Mouse (Mus musculus) midbrain, embryonic 14.5 days (tissue): ENCODE results near the gene Ssh1. TPM values are rescaled to one million over a fixed set of nuclear protein-coding genes. Genes with fewer than 3 reads are reported as not detected.

Experiments used
- ATAC-seq: fragments of 200-750 bp; cut with Nextera tagmentation; 2 replicates; pipeline ENCODE4 v1.8.0; 2017; ENCODE audit warnings: moderate number of reproducible peaks, moderate library complexity; ENCODE audit not compliant: low FRiP score, low TSS enrichment
- DNase-seq: peaks from one replicate; pipeline ENCODE4 v3.0.0-alpha.2; 2015
- H3K27ac ChIP-seq: fragments of 300-500 bp; sonication (generic); replicated peaks from 2 replicates; pipeline ENCODE4 v1.5.1; 2014; ENCODE audit warnings: mild to moderate bottlenecking, low read depth, low read length, moderate library complexity
- H3K27me3 ChIP-seq: fragments of 300-500 bp; sonication (generic); 2 replicates; pipeline ENCODE4 v1.6.1; 2014; ENCODE audit warnings: low read length, control low read depth, mixed read lengths; ENCODE audit not compliant: control insufficient read depth, insufficient read depth
- H3K36me3 ChIP-seq: fragments of 300-500 bp; sonication (generic); 2 replicates; pipeline ENCODE4 v1.6.1; 2014; ENCODE audit warnings: low read length, control low read depth; ENCODE audit not compliant: control insufficient read depth, insufficient read depth
- H3K4me1 ChIP-seq: fragments of 300-500 bp; sonication (generic); 2 replicates; pipeline ENCODE4 v1.6.1; 2014; ENCODE audit warnings: mild to moderate bottlenecking, antibody characterized with exemption, low read length, control low read depth; ENCODE audit not compliant: control insufficient read depth, insufficient read depth
- H3K4me2 ChIP-seq: fragments of 300-500 bp; sonication (generic); 2 replicates; pipeline ENCODE4 v1.6.1; 2014; ENCODE audit warnings: mild to moderate bottlenecking, low read length, moderate library complexity
- H3K4me3 ChIP-seq: fragments of 300-500 bp; sonication (generic); replicated peaks from 2 replicates; pipeline ENCODE4 v1.5.1; 2014; ENCODE audit warnings: low read depth, low read length
- H3K9ac ChIP-seq: fragments of 300-500 bp; sonication (generic); replicated peaks from 2 replicates; pipeline ENCODE4 v1.6.1; 2014; ENCODE audit warnings: mild to moderate bottlenecking, low read length, moderate library complexity
- H3K9me3 ChIP-seq: fragments of 300-500 bp; sonication (generic); 2 replicates; pipeline ENCODE4 v1.6.1; 2016; ENCODE audit warnings: low read length, control low read depth, mixed read lengths; ENCODE audit not compliant: control insufficient read depth
- WGBS: fragments of 180-500 bp; shearing (Covaris S2); extraction: QIAGEN DNeasy Blood & Tissue Kit; methylation state at CpG from one replicate; pipeline ENCODE4 v1.1.7; 2014; 5-methylcytosine and 5-hydroxymethylcytosine counted together
- polyA plus RNA-seq: library from polyadenylated mRNA; unstranded; fragments of >200 nt; fragmentation: Nextera tagmentation; extraction: Ambion mirVana; gene quantifications from 2 replicates; pipeline ENCODE4 v1.2.1, GENCODE M21; 2014

Gene Ssh1
- polyA plus RNA-seq, 1 experiment from 2014 or later: 22.4 TPM

DNA sequence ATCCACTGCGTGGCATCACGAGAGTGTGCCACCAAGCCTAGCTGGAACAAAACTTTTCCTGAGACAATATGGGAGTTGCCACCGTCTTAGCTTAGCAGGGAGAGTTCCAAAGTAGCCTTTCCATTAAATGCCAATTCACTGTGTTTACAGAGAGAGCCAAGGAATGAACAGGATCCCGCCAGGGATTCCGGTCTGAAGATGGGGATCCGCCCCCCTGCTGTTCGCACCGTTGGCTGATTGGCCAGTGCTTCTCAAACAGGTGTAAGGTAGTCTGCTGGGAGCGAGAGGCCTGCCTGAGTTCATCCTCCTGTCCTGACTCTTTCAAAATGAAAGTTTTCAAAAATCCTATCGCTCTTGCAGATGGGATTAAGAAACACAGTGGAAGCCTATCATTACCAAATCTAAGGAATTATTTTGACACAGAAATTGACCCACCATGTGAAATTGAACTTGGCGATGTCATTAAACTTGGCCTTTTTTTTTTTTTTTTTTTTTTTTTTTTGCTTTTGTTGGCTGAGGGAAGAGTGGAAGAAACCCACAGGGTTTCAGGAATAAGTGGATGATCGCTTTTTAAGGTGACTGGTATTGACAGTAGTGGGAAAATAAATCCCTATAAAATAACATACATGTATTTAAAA, 54.3 kb downstream of the Ssh1 start:
- Histone ChIP-seq H3K9me3 (no peaks in the 10 kb centered on the region), H3K4me2 (no peak overlapping the region), H3K36me3 (peaks cover 37% of the 10 kb centered on the region), H3K4me3 (no peak overlapping the region), H3K4me1 (0 out of 2 replicates have a peak, but pooled peaks cover 7% of the 10 kb centered on the region), H3K27ac (no peak overlapping the region), H3K9ac (no peak overlapping the region), H3K27me3 (no peaks in the 10 kb centered on the region)
- 43% methylated on average over 12 of the region's 12 CpGs for WGBS
- no peak for ATAC-seq
- no peak for DNase-seq

DNA sequence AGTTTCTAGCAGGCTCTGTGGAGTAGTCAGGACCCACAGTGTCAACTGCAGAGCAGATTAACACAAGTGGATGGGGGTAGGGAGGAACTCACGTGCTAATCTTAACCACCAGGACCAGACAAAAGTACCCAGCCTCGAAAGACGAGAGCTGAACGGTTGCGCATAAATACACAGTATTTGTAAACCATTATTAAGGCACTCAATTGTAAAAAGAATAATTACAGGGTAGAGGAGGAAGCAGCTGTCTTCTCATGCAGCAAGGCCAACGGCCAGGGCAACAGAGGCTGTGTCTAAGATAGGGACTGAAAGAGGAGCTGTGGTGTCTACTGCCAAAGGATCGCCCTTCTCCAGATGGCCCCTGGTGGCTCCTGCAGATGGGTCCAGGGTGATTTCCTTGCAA, 56.0 kb downstream of the Ssh1 start:
- Histone ChIP-seq H3K9me3 (no peaks in the 10 kb centered on the region), H3K27me3 (no peaks in the 10 kb centered on the region), H3K4me2 (no peak overlapping the region), H3K4me3 (no peak overlapping the region), H3K4me1 (0 out of 2 replicates have a peak, but pooled peaks cover 7% of the 10 kb centered on the region), H3K9ac (no peak overlapping the region; the same call in 1 of the 2 replicates), H3K36me3 (peaks cover 26% of the 10 kb centered on the region), H3K27ac (no peak overlapping the region)
- DNase-seq: no peak
- WGBS: 36% methylated on average over 7 of the region's 7 CpGs
- no peak for ATAC-seq

DNA sequence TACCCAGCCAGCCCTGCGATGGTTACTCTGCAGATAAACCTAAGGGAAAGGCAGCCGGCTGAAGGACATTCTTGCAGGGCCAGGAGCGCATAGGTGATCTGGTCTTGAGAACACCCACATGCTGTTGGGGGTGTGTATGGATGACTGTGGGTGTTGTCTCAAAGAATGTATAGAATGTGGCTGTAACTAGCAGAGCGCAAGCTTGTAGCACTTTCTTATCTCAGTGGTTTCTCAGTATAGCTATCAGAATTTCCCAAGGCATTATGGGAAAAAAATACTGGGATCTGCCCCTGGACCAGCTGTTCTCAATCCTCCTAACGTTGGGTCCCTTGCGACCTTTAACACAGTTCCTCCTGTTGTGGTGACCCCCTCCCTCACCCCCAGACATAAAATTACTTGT, 59.8 kb downstream of the Ssh1 start:
- Histone ChIP-seq H3K9me3 (no peaks in the 10 kb centered on the region), H3K36me3 (no peaks in the 10 kb centered on the region), H3K9ac (no peak overlapping the region), H3K4me1 (peaks cover 14% of the 10 kb centered on the region; the same call in 1 of the 2 replicates), H3K27me3 (no peaks in the 10 kb centered on the region), H3K27ac (no peak overlapping the region), H3K4me2 (no peak overlapping the region), H3K4me3 (no peak overlapping the region)
- ATAC-seq: no peak
- 91% methylated on average over 6 of the region's 6 CpGs for WGBS
- no peak for DNase-seq

DNA sequence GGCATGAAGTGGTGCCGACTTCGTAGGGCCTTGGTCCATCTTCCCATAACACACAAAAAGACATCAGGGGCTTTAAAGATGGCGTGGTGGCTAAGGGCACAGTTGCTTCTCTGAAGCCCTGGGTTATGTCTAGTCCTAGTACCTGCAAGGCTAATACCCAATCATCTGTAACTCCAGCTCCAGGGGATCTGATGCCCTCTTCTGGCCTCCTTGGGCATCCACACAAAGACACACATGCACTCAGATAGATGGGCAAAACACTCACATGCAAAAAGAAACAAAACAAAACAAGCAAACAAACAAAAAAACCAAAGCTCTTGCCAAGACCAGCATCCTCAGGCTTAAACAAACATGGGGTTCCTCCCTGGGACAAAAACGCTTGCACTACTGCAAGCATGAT, 60.2 kb downstream of the Ssh1 start:
- H3K27ac ChIP-seq: no peak overlapping the region
- WGBS: 87% methylated on average over 4 of the region's 4 CpGs
- H3K9ac ChIP-seq: no peak overlapping the region
- H3K4me3 ChIP-seq: no peak overlapping the region
- no peak overlapping the region for H3K4me2 ChIP-seq
- H3K4me1 ChIP-seq: peaks cover 14% of the 10 kb centered on the region; the same call in 1 of the 2 replicates
- no peaks in the 10 kb centered on the region for H3K27me3 ChIP-seq
- no peaks in the 10 kb centered on the region for H3K36me3 ChIP-seq
- no peaks in the 10 kb centered on the region for H3K9me3 ChIP-seq
- ATAC-seq (no peak), DNase-seq (no peak)

DNA sequence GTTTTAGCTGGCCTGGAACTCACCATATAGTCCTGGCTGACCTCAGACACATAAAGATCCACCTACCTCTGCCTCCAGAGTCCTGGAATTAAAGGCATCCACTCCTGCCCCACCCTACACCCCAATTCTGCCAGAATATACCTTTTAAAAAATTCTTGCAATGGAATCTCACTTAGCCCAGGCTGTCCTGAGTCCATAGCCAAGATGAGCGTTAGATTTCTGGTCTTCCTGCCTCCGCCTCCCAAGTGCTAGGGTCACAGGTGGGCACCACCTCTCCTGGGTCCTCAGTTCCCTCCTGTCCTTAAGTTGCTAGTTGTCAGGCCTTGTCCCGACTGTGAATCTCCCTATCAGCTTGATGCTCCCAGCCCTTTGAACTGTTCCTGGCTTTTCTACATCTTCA, 61.4 kb downstream of the Ssh1 start:
- Histone ChIP-seq H3K4me1 (peaks cover 7% of the 10 kb centered on the region; the same call in 1 of the 2 replicates), H3K4me3 (no peak overlapping the region), H3K36me3 (no peaks in the 10 kb centered on the region), H3K27ac (no peak overlapping the region), H3K9me3 (no peaks in the 10 kb centered on the region), H3K27me3 (no peaks in the 10 kb centered on the region), H3K9ac (no peak overlapping the region), H3K4me2 (no peak overlapping the region)
- no peak for ATAC-seq
- 78% methylated on average over 3 of the region's 3 CpGs for WGBS
- DNase-seq: no peak

DNA sequence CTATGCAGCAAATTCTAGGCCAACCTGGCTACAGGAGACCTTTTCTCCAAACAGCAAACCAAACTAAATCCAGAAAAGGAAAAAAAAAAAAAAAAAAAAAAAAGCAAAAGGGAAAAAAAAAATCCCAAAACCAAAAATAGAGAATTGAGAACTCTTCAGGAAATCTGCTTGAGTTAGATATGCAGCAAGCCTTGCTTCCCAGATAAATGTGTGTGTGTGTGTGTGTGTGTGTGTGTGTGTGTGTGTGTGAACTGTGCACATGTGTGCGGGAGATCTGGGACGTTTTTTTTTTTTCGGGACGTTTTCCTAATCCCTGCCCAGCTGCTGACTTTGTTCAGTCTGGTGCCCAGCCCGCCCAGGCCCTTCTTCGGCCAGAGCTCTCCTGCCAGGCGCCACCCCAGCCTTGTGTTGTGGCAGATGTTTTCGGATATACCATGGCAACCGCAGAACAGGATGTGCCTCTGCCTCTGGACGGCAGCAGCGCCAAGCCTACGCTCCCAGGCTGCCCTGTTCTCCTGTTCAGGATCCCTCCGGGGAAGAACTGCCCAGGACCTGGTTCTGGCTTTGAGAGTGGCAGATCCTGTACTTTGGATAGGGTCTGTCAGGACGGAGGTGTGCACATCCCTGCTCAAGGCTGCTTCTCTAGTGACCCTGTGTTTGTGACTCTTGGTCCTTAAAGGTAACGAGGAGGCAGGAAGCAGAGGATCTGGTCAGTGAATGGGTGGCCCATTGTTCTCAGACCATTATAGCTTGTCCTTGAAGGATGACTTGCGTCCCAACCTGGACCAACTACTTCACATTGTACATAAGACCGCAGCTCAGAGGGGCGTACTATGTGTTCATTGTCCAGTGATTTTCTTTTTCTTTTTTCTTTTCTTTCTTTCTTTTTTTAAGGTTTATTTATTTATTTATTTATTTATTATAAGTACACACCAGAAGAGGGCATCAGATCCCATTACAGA, 62.8 kb downstream of the Ssh1 start:
- Histone ChIP-seq H3K9ac (no peak overlapping the region; the same call in 1 of the 2 replicates), H3K4me2 (0 out of 2 replicates have a peak overlapping the region, but pooled peaks have one; percentile 6)

DNA sequence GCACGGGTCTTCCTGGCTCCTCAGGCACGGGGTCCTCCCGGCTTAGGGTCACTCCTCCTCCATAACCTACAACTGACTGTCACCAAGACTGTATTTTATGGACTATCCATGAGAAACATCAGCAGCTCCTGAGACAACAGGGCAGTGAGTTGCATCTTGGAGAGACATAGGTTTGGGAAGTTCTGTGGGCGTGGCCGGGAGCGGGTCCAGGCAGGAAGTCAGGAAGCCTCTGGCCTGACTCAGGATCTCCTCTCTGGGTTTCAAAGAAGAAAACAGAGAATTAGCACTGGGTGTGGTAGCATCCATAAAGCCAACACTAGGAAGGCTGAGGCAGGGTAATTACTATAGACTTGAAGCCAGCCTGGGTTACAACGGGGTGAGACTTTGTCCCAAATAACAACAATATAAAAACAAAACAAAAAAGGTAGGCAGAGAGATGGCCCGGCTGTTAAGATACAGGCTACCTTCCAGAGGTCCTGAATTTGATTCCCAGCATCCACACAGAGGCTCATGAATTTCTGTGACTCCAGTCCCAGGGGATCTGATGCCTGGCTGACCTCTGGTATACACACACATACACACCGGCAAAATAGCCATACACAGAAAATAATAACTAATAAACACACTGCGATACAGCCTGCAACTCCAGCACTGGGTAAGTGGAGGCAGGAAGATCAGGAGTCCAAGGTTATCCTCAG, 63.6 kb downstream of the Ssh1 start:
- H3K9ac ChIP-seq: no peak overlapping the region
- no peak overlapping the region for H3K4me2 ChIP-seq
- no peak overlapping the region for H3K4me3 ChIP-seq
- ATAC-seq (no peak), DNase-seq (no peak)
- no peaks in the 10 kb centered on the region for H3K36me3 ChIP-seq
- WGBS: 52% methylated on average over 10 of the region's 10 CpGs
- peaks cover 7% of the 10 kb centered on the region; the same call in 1 of the 2 replicates for H3K4me1 ChIP-seq
- H3K27me3 ChIP-seq: no peaks in the 10 kb centered on the region
- no peak overlapping the region for H3K27ac ChIP-seq
- H3K9me3 ChIP-seq: no peaks in the 10 kb centered on the region

More for the DNA sequence above, 62.8 kb downstream of the Ssh1 start:
- ATAC-seq (no peak), DNase-seq (peak; percentile 64)
- Histone ChIP-seq H3K27me3 (no peaks in the 10 kb centered on the region), H3K4me3 (no peak overlapping the region), H3K36me3 (no peaks in the 10 kb centered on the region), H3K4me1 (peaks cover 7% of the 10 kb centered on the region; the same call in 1 of the 2 replicates), H3K27ac (peak overlapping the region; percentile 52), H3K9me3 (no peaks in the 10 kb centered on the region)
- WGBS: 15% methylated on average over 18 of the region's 18 CpGs

DNA sequence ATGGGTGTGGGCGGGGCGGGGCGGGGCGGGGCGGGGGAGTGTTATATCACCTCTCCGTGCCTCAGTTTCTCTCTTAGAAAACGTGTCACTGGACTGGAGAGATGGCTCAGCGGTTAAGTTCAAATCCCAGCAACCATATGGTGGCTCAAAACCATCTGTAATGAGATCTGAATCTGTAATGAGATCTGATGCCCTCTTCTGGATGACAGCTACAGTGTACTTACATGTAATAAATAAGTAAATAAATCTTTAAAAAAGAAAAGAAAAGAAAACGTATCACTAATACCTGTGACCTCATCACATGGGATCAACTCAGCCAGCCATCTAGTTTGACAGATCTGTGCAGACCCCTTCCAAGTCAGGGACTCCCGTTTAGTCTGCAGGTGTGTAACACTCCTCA, 64.2 kb downstream of the Ssh1 start:
- H3K36me3 ChIP-seq: no peaks in the 10 kb centered on the region
- H3K4me1 ChIP-seq: peaks cover 7% of the 10 kb centered on the region; the same call in 1 of the 2 replicates
- no peak overlapping the region for H3K9ac ChIP-seq
- no peak overlapping the region for H3K27ac ChIP-seq
- H3K4me2 ChIP-seq: no peak overlapping the region
- ATAC-seq: no peak
- H3K4me3 ChIP-seq: no peak overlapping the region
- H3K9me3 ChIP-seq: no peaks in the 10 kb centered on the region
- WGBS: 72% methylated on average over 10 of the region's 10 CpGs
- no peak for DNase-seq
- no peaks in the 10 kb centered on the region for H3K27me3 ChIP-seq
